Mouse (Mus musculus) midbrain, embryonic 14.5 days (tissue): ENCODE measurements at regions not wholly inside any gene's neighbourhood (a gene's known extent, or its start where the extent isn't known, plus 50 kb on each side); places are given as distances from the start of the nearest gene placed in this dataset.

Experiments
- ATAC-seq: fragments of 200-750 bp; cut with Nextera tagmentation; 2 replicates; pipeline ENCODE4 v1.8.0; 2017; ENCODE audit warnings: moderate number of reproducible peaks, moderate library complexity; ENCODE audit not compliant: low FRiP score, low TSS enrichment
- DNase-seq: peaks from one replicate; pipeline ENCODE4 v3.0.0-alpha.2; 2015
- H3K27ac ChIP-seq: fragments of 300-500 bp; sonication (generic); replicated peaks from 2 replicates; pipeline ENCODE4 v1.5.1; 2014; ENCODE audit warnings: mild to moderate bottlenecking, low read depth, low read length, moderate library complexity
- H3K27me3 ChIP-seq: fragments of 300-500 bp; sonication (generic); 2 replicates; pipeline ENCODE4 v1.6.1; 2014; ENCODE audit warnings: low read length, control low read depth, mixed read lengths; ENCODE audit not compliant: control insufficient read depth, insufficient read depth
- H3K36me3 ChIP-seq: fragments of 300-500 bp; sonication (generic); 2 replicates; pipeline ENCODE4 v1.6.1; 2014; ENCODE audit warnings: low read length, control low read depth; ENCODE audit not compliant: control insufficient read depth, insufficient read depth
- H3K4me1 ChIP-seq: fragments of 300-500 bp; sonication (generic); 2 replicates; pipeline ENCODE4 v1.6.1; 2014; ENCODE audit warnings: mild to moderate bottlenecking, antibody characterized with exemption, low read length, control low read depth; ENCODE audit not compliant: control insufficient read depth, insufficient read depth
- H3K4me2 ChIP-seq: fragments of 300-500 bp; sonication (generic); 2 replicates; pipeline ENCODE4 v1.6.1; 2014; ENCODE audit warnings: mild to moderate bottlenecking, low read length, moderate library complexity
- H3K4me3 ChIP-seq: fragments of 300-500 bp; sonication (generic); replicated peaks from 2 replicates; pipeline ENCODE4 v1.5.1; 2014; ENCODE audit warnings: low read depth, low read length
- H3K9ac ChIP-seq: fragments of 300-500 bp; sonication (generic); replicated peaks from 2 replicates; pipeline ENCODE4 v1.6.1; 2014; ENCODE audit warnings: mild to moderate bottlenecking, low read length, moderate library complexity
- H3K9me3 ChIP-seq: fragments of 300-500 bp; sonication (generic); 2 replicates; pipeline ENCODE4 v1.6.1; 2016; ENCODE audit warnings: low read length, control low read depth, mixed read lengths; ENCODE audit not compliant: control insufficient read depth
- WGBS: fragments of 180-500 bp; shearing (Covaris S2); extraction: QIAGEN DNeasy Blood & Tissue Kit; methylation state at CpG from one replicate; pipeline ENCODE4 v1.1.7; 2014; 5-methylcytosine and 5-hydroxymethylcytosine counted together

GRCm38 (mm10) chr13:37468304-37469178 lies 123.5 kb downstream of the Ly86 start:
- no peak for ATAC-seq

GRCm38 (mm10) chr13:37470230-37470907 lies 125.4 kb downstream of the Ly86 start:
- no peak overlapping the region for H3K9ac ChIP-seq
- H3K27me3 ChIP-seq = peaks cover 3% of the 10 kb centered on the region; the same call in 1 of the 2 replicates
- no peak for DNase-seq
- H3K4me1 ChIP-seq = no peaks in the 10 kb centered on the region
- no peak overlapping the region for H3K4me2 ChIP-seq
- H3K4me3 ChIP-seq = no peak overlapping the region
- H3K36me3 ChIP-seq = no peaks in the 10 kb centered on the region
- no peak for ATAC-seq
- no peak overlapping the region for H3K27ac ChIP-seq
- 63% methylated on average over 11 of the region's 11 CpGs for WGBS
- H3K9me3 ChIP-seq = no peaks in the 10 kb centered on the region

More at GRCm38 (mm10) chr13:37468304-37469178, 123.5 kb downstream of the Ly86 start:
- H3K4me1 ChIP-seq = no peaks in the 10 kb centered on the region
- H3K4me3 ChIP-seq = no peak overlapping the region
- H3K27me3 ChIP-seq = peaks cover 3% of the 10 kb centered on the region; the same call in 1 of the 2 replicates
- WGBS = 53% methylated on average over 17 of the region's 17 CpGs
- no peak for DNase-seq
- no peak overlapping the region for H3K4me2 ChIP-seq
- H3K36me3 ChIP-seq = no peaks in the 10 kb centered on the region
- H3K27ac ChIP-seq = no peak overlapping the region
- no peak overlapping the region for H3K9ac ChIP-seq
- H3K9me3 ChIP-seq = no peaks in the 10 kb centered on the region

- H3K4me3 ChIP-seq = no peak overlapping the region
- no peaks in the 10 kb centered on the region for H3K27me3 ChIP-seq
- no peak for ATAC-seq
- WGBS = 77% methylated on average over 1 of the region's 1 CpGs
- no peak overlapping the region for H3K4me2 ChIP-seq
- no peak overlapping the region for H3K27ac ChIP-seq
- H3K9me3 ChIP-seq = no peaks in the 10 kb centered on the region
- H3K9ac ChIP-seq = no peak overlapping the region
- H3K36me3 ChIP-seq = no peaks in the 10 kb centered on the region
- peaks cover 10% of the 10 kb centered on the region; the same call in 1 of the 2 replicates for H3K4me1 ChIP-seq
- no peak for DNase-seq
Observed at GRCm38 (mm10) chr13:37473359-37473758, 128.4 kb downstream of the Ly86 start.

GRCm38 (mm10) chr13:37475804-37476203 lies 130.8 kb downstream of the Ly86 start:
- Histone ChIP-seq H3K36me3 (no peaks in the 10 kb centered on the region), H3K4me1 (peaks cover 10% of the 10 kb centered on the region; the same call in 1 of the 2 replicates), H3K9ac (no peak overlapping the region), H3K9me3 (no peaks in the 10 kb centered on the region), H3K27ac (no peak overlapping the region), H3K4me2 (no peak overlapping the region), H3K27me3 (no peaks in the 10 kb centered on the region), H3K4me3 (no peak overlapping the region)
- DNase-seq (no peak), ATAC-seq (no peak)
- 75% methylated on average over 3 of the region's 3 CpGs for WGBS

- WGBS = 54% methylated on average over 13 of the region's 13 CpGs
- ATAC-seq (no peak), DNase-seq (no peak)
- Histone ChIP-seq H3K27ac (no peak overlapping the region), H3K4me3 (no peak overlapping the region), H3K9me3 (no peaks in the 10 kb centered on the region), H3K9ac (no peak overlapping the region), H3K36me3 (no peaks in the 10 kb centered on the region), H3K4me2 (no peak overlapping the region), H3K27me3 (no peaks in the 10 kb centered on the region), H3K4me1 (peaks cover 10% of the 10 kb centered on the region; the same call in 1 of the 2 replicates)
Observed at GRCm38 (mm10) chr13:37476256-37477053, 131.4 kb downstream of the Ly86 start.

GRCm38 (mm10) chr13:37477342-37477741 lies 132.3 kb downstream of the Ly86 start:
- H3K9ac ChIP-seq = no peak overlapping the region
- no peak overlapping the region for H3K4me3 ChIP-seq

GRCm38 (mm10) chr13:37477749-37478548 lies 132.9 kb downstream of the Ly86 start:
- no peaks in the 10 kb centered on the region for H3K36me3 ChIP-seq
- H3K27ac ChIP-seq = no peak overlapping the region
- H3K4me1 ChIP-seq = peaks cover 11% of the 10 kb centered on the region
- WGBS = 3% methylated on average over 15 of the region's 15 CpGs
- H3K9ac ChIP-seq = no peak overlapping the region
- peak overlapping the region; percentile 48 for H3K4me2 ChIP-seq
- H3K9me3 ChIP-seq = no peaks in the 10 kb centered on the region
- DNase-seq (peak; percentile 63), ATAC-seq (peak; percentile 53; the same call in 1 of the 2 replicates)
- H3K4me3 ChIP-seq = peak overlapping the region; percentile 15; the same call in 1 of the 2 replicates
- H3K27me3 ChIP-seq = no peaks in the 10 kb centered on the region

More at GRCm38 (mm10) chr13:37477342-37477741, 132.3 kb downstream of the Ly86 start:
- H3K27me3 ChIP-seq = no peaks in the 10 kb centered on the region
- no peaks in the 10 kb centered on the region for H3K36me3 ChIP-seq
- H3K27ac ChIP-seq = no peak overlapping the region
- H3K9me3 ChIP-seq = no peaks in the 10 kb centered on the region
- ATAC-seq = no peak
- no peak for DNase-seq
- 26% methylated on average over 6 of the region's 6 CpGs for WGBS
- H3K4me1 ChIP-seq = peaks cover 10% of the 10 kb centered on the region; the same call in 1 of the 2 replicates
- peak overlapping the region; percentile 48 for H3K4me2 ChIP-seq
